Mouse (Mus musculus): ENCODE measurements around the gene Dennd1b.

GRCm38 (mm10) chr1:138922886-138923285, 40.3 kb upstream of the Dennd1b start:
- TF ChIP-seq CTCF (IDR thresholded peaks at IDR 0.05; ENCODE audit: borderline replicate concordance, insufficient read depth, low read depth, low read length) (no peak), POLR2A (IDR thresholded peaks at IDR 0.05; ENCODE audit: borderline replicate concordance, insufficient read depth, low read length) (no peak)
